Mouse (Mus musculus) spleen, adult 2 months (tissue): Measurements from ENCODE around the gene Kdm5b. TPM values are rescaled to one million over a fixed set of nuclear protein-coding genes. Genes with fewer than 3 reads are reported as not detected.
"Not testable (repeated sequence)": the region's sequence is repeated elsewhere in the genome, so short reads cannot be mapped to it uniquely, and the experiment has no call there.

Experiments used
- DNase-seq, 2 experiments: peaks; one replicate each; pipeline versions ENCODE4 v3.0.0 to v3.0.0-alpha.2; 2012 to 2021; ENCODE audit warnings: low spot score in 2 of 2, low read depth in 1 of 2
- H3K27ac ChIP-seq: fragments of 200-500 bp; 2 replicates; pipeline ENCODE4 v1.5.1; 2012; ENCODE audit warnings: low read length, inconsistent platforms; ENCODE audit not compliant: insufficient read depth
- H3K27me3 ChIP-seq: fragments of 200-500 bp; 2 replicates; pipeline ENCODE4 v1.6.1; 2012; ENCODE audit warnings: mild to moderate bottlenecking, moderate library complexity, low read length, inconsistent platforms; ENCODE audit not compliant: control insufficient read depth, insufficient read depth
- H3K36me3 ChIP-seq: fragments of 200-500 bp; 2 replicates; pipeline ENCODE4 v1.6.1; 2012; ENCODE audit warnings: mild to moderate bottlenecking, low read length, inconsistent platforms; ENCODE audit not compliant: control insufficient read depth, insufficient read depth
- H3K4me1 ChIP-seq: fragments of 200-500 bp; 2 replicates; pipeline ENCODE4 v1.6.1; 2011; ENCODE audit warnings: inconsistent platforms; ENCODE audit not compliant: control insufficient read depth, insufficient read depth, insufficient read length
- H3K4me3 ChIP-seq: fragments of 200-500 bp; 2 replicates; pipeline ENCODE4 v1.5.1; 2011; ENCODE audit warnings: mild to moderate bottlenecking, inconsistent platforms; ENCODE audit not compliant: insufficient read depth, insufficient read length; ENCODE audit errors: extremely low read depth
- CTCF ChIP-seq: fragments of 200-500 bp; IDR thresholded peaks from 2 replicates; pipeline ENCODE4 v1.5.1; 2011; ENCODE audit warnings: mild to moderate bottlenecking, inconsistent platforms; ENCODE audit not compliant: insufficient read depth, insufficient read length, insufficient replicate concordance; ENCODE audit errors: extremely low read depth
- POLR2A ChIP-seq: fragments of 200-500 bp; IDR thresholded peaks from 2 replicates; pipeline ENCODE4 v1.6.1; 2011; ENCODE audit warnings: low read depth, low read length, inconsistent platforms
- WGBS: fragments of 180-500 bp; shearing (Covaris S2); methylation state at CpG from one replicate; pipeline ENCODE4 v1.1.7; 2018; 5-methylcytosine and 5-hydroxymethylcytosine counted together
- polyA plus RNA-seq: library from polyadenylated mRNA; depleted of rRNA; stranded (reverse); fragments of >200 nt; gene quantifications from 2 replicates; pipeline ENCODE4 v1.2.3, GENCODE M21; 2012

The Kdm5b gene
- polyA plus RNA-seq, 1 experiment = 4.8 TPM

DNA sequence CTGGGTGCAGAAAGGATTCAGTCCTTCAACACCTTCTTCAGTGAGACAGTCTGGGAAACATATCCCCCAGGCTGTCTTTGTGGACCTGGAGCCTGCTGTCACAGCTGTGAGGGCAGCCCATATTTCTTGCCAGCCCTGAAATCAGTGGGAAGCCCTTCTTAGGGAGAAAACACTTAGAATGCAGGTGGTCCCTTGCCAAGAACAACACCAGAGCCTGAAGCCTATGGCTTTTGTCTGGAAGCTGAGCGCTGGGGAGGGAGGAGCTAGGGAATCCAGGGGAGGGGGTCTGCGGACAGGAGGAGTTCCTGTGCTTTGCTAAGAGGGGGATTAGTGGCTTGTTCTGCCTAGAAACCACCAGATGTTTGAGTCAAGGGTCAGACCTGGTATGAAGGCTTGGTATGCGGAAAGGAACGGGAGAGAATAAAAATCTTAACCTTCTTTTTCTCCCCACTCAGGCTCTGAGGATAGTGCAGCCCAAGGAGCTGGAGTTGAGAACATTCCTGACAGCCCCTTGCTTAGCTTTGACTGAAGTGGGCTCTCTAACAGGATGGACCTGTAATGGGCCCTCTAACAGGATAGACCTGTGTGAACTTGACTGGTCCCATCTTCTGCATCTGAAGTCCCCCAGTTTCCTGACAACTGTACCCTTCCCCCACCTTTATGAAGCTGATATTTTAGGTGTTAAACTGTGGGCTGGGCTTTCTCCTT is 43.3 kb upstream of the Kdm5b start:
- H3K4me3 ChIP-seq = no peak overlapping the region
- WGBS = 88% methylated on average over 4 of the region's 4 CpGs
- H3K36me3 ChIP-seq = no peaks in the 10 kb centered on the region
- H3K27me3 ChIP-seq = peaks cover 6% of the 10 kb centered on the region; the same call in 1 of the 2 replicates
- H3K4me1 ChIP-seq = no peaks in the 10 kb centered on the region
- H3K27ac ChIP-seq = no peak overlapping the region
- TF ChIP-seq POLR2A = no peak
- no peak for DNase-seq

DNA sequence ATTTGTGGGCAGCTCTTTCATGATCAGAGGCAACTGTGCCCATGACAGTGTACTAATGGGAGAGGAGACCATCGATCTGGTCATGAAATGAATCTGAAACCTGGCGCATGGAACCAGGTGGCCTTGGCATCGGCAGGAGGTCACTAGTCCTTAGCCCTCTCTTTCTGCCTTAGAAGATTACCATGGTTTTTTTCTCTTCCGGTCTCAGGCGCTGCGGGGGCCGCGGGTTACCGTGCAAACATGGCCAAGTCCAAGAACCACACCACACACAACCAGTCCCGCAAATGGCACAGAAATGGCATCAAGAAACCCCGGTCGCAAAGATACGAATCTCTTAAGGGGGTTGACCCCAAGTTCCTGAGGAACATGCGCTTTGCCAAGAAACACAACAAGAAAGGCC is 42.1 kb upstream of the Kdm5b start:
- WGBS = 95% methylated on average over 14 of the region's 14 CpGs
- DNase-seq, H3K4me3 ChIP-seq, H3K27me3 ChIP-seq, H3K36me3 ChIP-seq, H3K4me1 ChIP-seq, H3K27ac ChIP-seq: not testable (repeated sequence)

DNA sequence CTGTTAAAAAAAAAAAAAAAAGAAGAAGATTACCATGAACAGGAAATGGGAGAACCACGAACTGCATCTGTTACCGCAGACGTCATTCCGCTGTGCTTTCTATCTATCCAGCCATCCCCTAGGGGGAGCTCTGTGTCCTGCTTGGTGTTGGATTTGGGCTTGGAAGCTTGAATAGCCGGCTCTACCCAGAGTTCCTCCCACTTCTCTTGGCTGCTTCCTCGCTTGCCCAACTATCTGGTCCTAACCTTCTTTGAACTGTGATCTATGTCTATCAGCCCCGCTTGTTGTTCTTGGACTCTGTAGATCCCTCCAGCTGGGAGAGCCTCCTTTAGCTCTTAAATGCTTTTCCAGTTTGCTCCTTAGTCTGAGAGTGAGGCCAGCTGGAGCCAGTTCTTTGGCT is 41.3 kb upstream of the Kdm5b start:
- Histone ChIP-seq H3K4me3 (no peak overlapping the region), H3K27ac (no peak overlapping the region), H3K27me3 (no peaks in the 10 kb centered on the region), H3K4me1 (no peaks in the 10 kb centered on the region), H3K36me3 (no peaks in the 10 kb centered on the region)
- TF ChIP-seq CTCF = peak; percentile 57; the same call in 1 of the 2 replicates
- no peak for TF ChIP-seq POLR2A
- WGBS = 5% methylated on average over 7 of the region's 7 CpGs
- peak; percentile 50 to 65 for DNase-seq

DNA sequence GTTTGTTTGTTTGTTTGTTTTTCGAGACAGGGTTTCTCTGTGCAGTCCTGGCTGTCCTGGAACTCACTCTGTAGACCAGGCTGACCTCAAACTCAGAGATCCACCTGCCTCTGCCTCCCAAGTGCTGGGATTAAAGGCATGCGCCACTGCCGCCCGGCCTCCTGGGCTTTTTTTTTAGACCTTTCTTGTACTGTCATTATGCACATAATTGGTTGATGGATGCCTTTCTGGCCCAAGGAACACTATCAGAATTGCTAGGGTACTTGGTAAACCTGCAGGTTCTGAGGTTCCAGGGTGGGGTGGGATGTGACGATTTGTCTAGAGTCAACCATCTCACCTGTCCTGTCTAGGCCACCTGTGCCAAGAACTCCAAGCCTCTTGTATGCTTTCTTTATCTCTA is 40.8 kb upstream of the Kdm5b start:
- not testable (repeated sequence) for H3K4me1 ChIP-seq, H3K27ac ChIP-seq, DNase-seq, H3K27me3 ChIP-seq, H3K4me3 ChIP-seq, H3K36me3 ChIP-seq
- WGBS = 92% methylated on average over 5 of the region's 5 CpGs

GRCm38 (mm10) chr1:134520001-134520721 is 39.8 kb upstream of the Kdm5b start:
- no peaks in the 10 kb centered on the region for H3K36me3 ChIP-seq
- no peak for DNase-seq
- H3K27ac ChIP-seq = no peak overlapping the region
- H3K27me3 ChIP-seq = no peaks in the 10 kb centered on the region
- H3K4me3 ChIP-seq = no peak overlapping the region
- TF ChIP-seq POLR2A (no peak), CTCF (no peak)
- WGBS = 78% methylated on average over 8 of the region's 8 CpGs
- H3K4me1 ChIP-seq = no peaks in the 10 kb centered on the region

- WGBS = 78% methylated on average over 7 of the region's 7 CpGs
- H3K27ac ChIP-seq = no peak overlapping the region
- DNase-seq = no peak
- H3K27me3 ChIP-seq = no peaks in the 10 kb centered on the region
- no peak for TF ChIP-seq POLR2A
- no peak for TF ChIP-seq CTCF
- no peaks in the 10 kb centered on the region for H3K4me1 ChIP-seq
- no peak overlapping the region for H3K4me3 ChIP-seq
- no peaks in the 10 kb centered on the region for H3K36me3 ChIP-seq
These were observed 38.8 kb upstream of the Kdm5b start for GRCm38 (mm10) chr1:134521163-134521562.

GRCm38 (mm10) chr1:134522325-134522724 is 37.6 kb upstream of the Kdm5b start:
- no peaks in the 10 kb centered on the region for H3K36me3 ChIP-seq
- H3K4me1 ChIP-seq = no peaks in the 10 kb centered on the region
- 70% methylated on average over 2 of the region's 2 CpGs for WGBS
- no peak for TF ChIP-seq POLR2A
- TF ChIP-seq CTCF = no peak
- no peak for DNase-seq
- no peaks in the 10 kb centered on the region for H3K27me3 ChIP-seq
- H3K4me3 ChIP-seq = no peak overlapping the region
- no peak overlapping the region for H3K27ac ChIP-seq
